Comparison of ENCODE assay signal across 8 mouse cellular contexts in the genomic region with DNA sequence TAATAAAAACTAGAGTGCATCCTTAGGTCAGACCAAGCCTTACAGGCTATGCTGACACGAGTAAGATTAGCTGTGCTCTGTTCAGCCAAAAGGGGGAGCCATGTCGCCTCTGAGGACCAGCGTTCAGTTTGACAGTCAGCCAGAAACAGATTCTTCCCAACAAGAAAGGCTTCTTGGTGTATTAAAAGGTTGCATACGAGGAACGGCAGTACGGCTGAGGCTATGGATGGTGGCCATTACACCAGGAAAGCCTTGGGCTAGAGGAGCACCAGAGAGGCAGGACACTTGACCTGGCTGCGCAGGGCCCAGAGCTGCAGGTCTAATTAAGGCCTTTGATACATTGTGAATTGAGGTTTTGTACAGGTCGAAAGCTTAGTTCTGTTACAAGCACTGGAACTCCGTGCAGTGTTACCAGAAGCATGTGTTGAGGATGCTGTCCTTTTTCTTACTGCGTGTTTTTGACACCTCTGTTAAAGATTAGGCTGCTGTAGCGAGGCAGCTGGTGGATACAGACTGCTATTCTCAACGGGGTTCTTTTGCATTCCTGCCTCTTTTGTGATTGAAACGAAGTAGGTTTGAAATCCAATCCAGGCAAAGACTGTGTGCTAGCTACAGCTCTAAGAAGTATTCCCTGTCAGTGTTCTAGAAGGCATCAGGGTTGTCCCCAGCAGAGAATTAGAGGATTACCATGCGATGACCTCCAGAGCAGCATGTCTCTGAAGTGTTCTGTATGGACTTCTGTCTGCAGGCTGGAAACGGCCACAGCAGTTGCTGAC. TPM values are rescaled to one million over a fixed set of nuclear protein-coding genes. Genes with fewer than 3 reads are reported as not detected.
A peak's percentile ranks its signal among the peaks of the same experiment; 100 is the strongest.
DNase-seq lines count a peak whose midpoint lies in the region; ATAC-seq and TF ChIP-seq lines count a peak whose summit lies in the region.

No protein-coding gene starts in this region.

- TF ChIP-seq POLR2A in MEL (IDR thresholded peaks at IDR 0.05; ENCODE audit: control insufficient read depth in 1 of 2, insufficient read depth in 1 of 2, low read depth in 1 of 2, low read length in 2 of 2, poor library complexity in 1 of 2): no peak
- TF ChIP-seq POLR2A in cerebellum, adult 2 months (IDR thresholded peaks at IDR 0.05; ENCODE audit: borderline replicate concordance, insufficient read depth, low read length): no peak
- TF ChIP-seq POLR2A in lung, adult 2 months (IDR thresholded peaks at IDR 0.05; ENCODE audit: borderline replicate concordance, extremely low read depth, low read depth, low read length): no peak

- peak overlapping the region; percentile 10; the same call in 1 of the 2 replicates for H3K4me2 ChIP-seq in forebrain, embryonic 16.5 days (ENCODE audit: low read length)

- H3K9me3 ChIP-seq in MEL (replicated peaks; ENCODE audit: insufficient read depth, low read length): no peaks in the 10 kb centered on the region
- H3K9me3 ChIP-seq in forebrain, embryonic 16.5 days (ENCODE audit: control insufficient read depth, low read length): no peaks in the 10 kb centered on the region

- intact Hi-C loops in heart, postnatal 36 days (cut with DNase I): loop anchor here (1.0 to 5.0 kb wide), 3 partner anchors 44 to 226 kb away; a partner anchor contains a TSS

- no peak overlapping the region for H3K27ac ChIP-seq in MEL (ENCODE audit: control insufficient read depth, low read depth, low read length)
- no peak overlapping the region for H3K27ac ChIP-seq in cerebellum, adult 2 months (ENCODE audit: insufficient read depth, low read length)
- peak overlapping the region; percentile 16 for H3K27ac ChIP-seq in forebrain, embryonic 16.5 days (ENCODE audit: low read length)

- H3K4me3 ChIP-seq in MEL (ENCODE audit: control insufficient read depth in 1 of 2, insufficient read depth in 1 of 2, low read depth in 2 of 2, low read length in 2 of 2): no peak overlapping the region
- no peak overlapping the region for H3K4me3 ChIP-seq in cerebellum, adult 2 months (replicated peaks; ENCODE audit: insufficient read depth, low read depth, low read length)
- H3K4me3 ChIP-seq in forebrain, embryonic 16.5 days (replicated peaks; ENCODE audit: low read length): no peak overlapping the region
- no peak overlapping the region for H3K4me3 ChIP-seq in lung, adult 2 months (replicated peaks; ENCODE audit: extremely low read depth, low read depth, low read length)

- no peak for TF ChIP-seq EP300 in MEL (IDR thresholded peaks at IDR 0.05; ENCODE audit: low read depth in 1 of 2, low read length in 2 of 2)

- TF ChIP-seq RAD21 in MEL (IDR thresholded peaks at IDR 0.05; ENCODE audit: low read depth, low read length): peak; percentile 85

- 29% methylated on average over 15 of the region's 15 CpGs for WGBS in cerebellum, adult 2 months
- WGBS in forebrain, embryonic 16.5 days: 8% methylated on average over 15 of the region's 15 CpGs
- WGBS in lung, adult 2 months: 31% methylated on average over 15 of the region's 15 CpGs

- peaks cover 13 to 19% of the 10 kb centered on the region in 2 experiments for H3K4me1 ChIP-seq in MEL (ENCODE audit: control insufficient read depth in 1 of 2, insufficient read depth in 2 of 2, low read length in 2 of 2)
- H3K4me1 ChIP-seq in cerebellum, adult 2 months (ENCODE audit: control insufficient read depth, insufficient read depth, low read length): no peaks in the 10 kb centered on the region
- H3K4me1 ChIP-seq in forebrain, embryonic 16.5 days (replicated peaks; ENCODE audit: control insufficient read depth, insufficient read depth, low read length): peaks cover 12% of the 10 kb centered on the region
- H3K4me1 ChIP-seq in lung, adult 2 months (ENCODE audit: control insufficient read depth, insufficient read depth, low read length): no peaks in the 10 kb centered on the region

- H3K36me3 ChIP-seq in MEL (ENCODE audit: control insufficient read depth in 1 of 2, insufficient read depth in 2 of 2, low read length in 2 of 2): peaks cover 0 to 20% of the 10 kb centered on the region in 2 experiments; a peak in 2 of 4 replicates
- no peaks in the 10 kb centered on the region for H3K36me3 ChIP-seq in forebrain, embryonic 16.5 days (ENCODE audit: control insufficient read depth, insufficient read depth)

- DNase-seq in MEL (ENCODE audit: low read depth, low spot score): peak; percentile 83
- peak; percentile 69 to 70 for DNase-seq in cerebellum, adult 2 months
- DNase-seq in heart, postnatal 36 days: peak; percentile 69 to 71
- DNase-seq in layer of hippocampus, adult 18-20 months (ENCODE audit: low spot score in 2 of 2): peak; percentile 20 to 74
- DNase-seq in lung, adult 2 months: peak; percentile 67
- peak; percentile 22 for DNase-seq in testis, postnatal 14 days (ENCODE audit: low spot score)

- no peaks in the 10 kb centered on the region for H3K27me3 ChIP-seq in MEL (ENCODE audit: control insufficient read depth in 1 of 2, insufficient read depth in 2 of 2, low read length in 2 of 2)
- no peaks in the 10 kb centered on the region; the same call in 1 of the 2 replicates for H3K27me3 ChIP-seq in cerebellum, adult 2 months (ENCODE audit: control insufficient read depth, insufficient read depth, low read length)
- H3K27me3 ChIP-seq in forebrain, embryonic 16.5 days (replicated peaks; ENCODE audit: control insufficient read depth, insufficient read depth, low read length): no peaks in the 10 kb centered on the region

- no peak overlapping the region for H3K9ac ChIP-seq in MEL (ENCODE audit: control insufficient read depth, low read depth, low read length, poor library complexity, severe bottlenecking)
- H3K9ac ChIP-seq in forebrain, embryonic 16.5 days (replicated peaks; ENCODE audit: low read depth, low read length): 0 out of 2 replicates have a peak overlapping the region, but pooled peaks have one; percentile 13

- TF ChIP-seq CTCF in MEL (IDR thresholded peaks at IDR 0.05 in 2 of 3, conservative IDR thresholded peaks at IDR 0.05 in 1 of 3; ENCODE audit: control insufficient read depth in 1 of 3, insufficient read depth in 1 of 3, low read depth in 2 of 3, low read length in 3 of 3, poor library complexity in 1 of 3, severe bottlenecking in 1 of 3): peak; percentile 83 to 94 (median 85)
- peak; percentile 72 for TF ChIP-seq CTCF in cerebellum, adult 2 months (IDR thresholded peaks at IDR 0.05; ENCODE audit: borderline replicate concordance, insufficient read depth, low read depth, low read length)
- peak; percentile 95 for TF ChIP-seq CTCF in lung, adult 2 months (IDR thresholded peaks at IDR 0.05; ENCODE audit: insufficient read depth, low read length)

- peak; percentile 77 for ATAC-seq in forebrain, embryonic 16.5 days
- ATAC-seq in neutrophil, adult 5-6 weeks (ENCODE audit: extremely low read depth, insufficient number of reproducible peaks, low FRiP score, poor library complexity, severe bottlenecking): peak; percentile 82; the same call in 1 of the 2 replicates

- H3K79me2 ChIP-seq in MEL (ENCODE audit: control insufficient read depth, insufficient read depth, low read length, poor library complexity): no peaks in the 10 kb centered on the region

TF ChIP-seq in MEL, 35 proteins besides CTCF, POLR2A, EP300 and RAD21:
- TF ChIP-seq E2F4 (IDR thresholded peaks at IDR 0.05; ENCODE audit: borderline replicate concordance, low read depth, low read length) (no peak), SMC3 (IDR thresholded peaks at IDR 0.05; ENCODE audit: low read depth, low read length) (peak; percentile 96), UBTF (IDR thresholded peaks at IDR 0.05; ENCODE audit: borderline replicate concordance, insufficient read depth, low read depth, low read length) (no peak), TBP (IDR thresholded peaks at IDR 0.05; ENCODE audit: low read depth, low read length) (no peak), ZC3H11A (IDR thresholded peaks at IDR 0.05; ENCODE audit: low read depth, low read length) (peak; percentile 94), JUND (IDR thresholded peaks at IDR 0.05; ENCODE audit: low read depth, low read length) (no peak)
TF ChIP-seq in MEL: peak in this region for 2.

RNA-seq across cellular contexts. Expression of a gene that starts 16.3 kb away (rescaled TPM):
- total RNA-seq in MEL (2012; rRNA removed): 52.4 and 65.0 TPM in 2 replicates
- 100 to 1,000 TPM in 1 of 2 experiments, not detected in 1; 107 TPM for polyA plus RNA-seq in MEL (2012; ENCODE audit: insufficient read depth in 1 of 2, insufficient read length in 2 of 2, low read depth in 1 of 2, low replicate concordance in 2 of 2, missing spikeins in 1 of 2)
- polyA plus RNA-seq in cerebellum, adult 2 months (2012; rRNA removed): 49.8 and 52.8 TPM in 2 replicates
- 83.0 and 83.1 TPM in 2 replicates for polyA plus RNA-seq in forebrain, embryonic 16.5 days (2015; fragmentation: Nextera tagmentation; extraction: Ambion mirVana)
- total RNA-seq in heart, postnatal 36 days (2021): 10 to 100 TPM; 14.5 to 19.0 TPM
- 10 to 100 TPM; 81.4 to 83.4 TPM for total RNA-seq in layer of hippocampus, adult 18-20 months (2021)
- polyA plus RNA-seq in lung, adult 2 months (2012; rRNA removed): 19.2 and 20.6 TPM in 2 replicates
- 43.0 and 58.7 TPM in 2 replicates for total RNA-seq in neutrophil, adult 5-6 weeks (2017)

RNA-seq across cellular contexts. Expression of a gene that starts 42.5 kb away (rescaled TPM):
- 22.2 and 30.2 TPM in 2 replicates for total RNA-seq in MEL (2012; rRNA removed)
- 10 to 100 TPM in 1 of 2 experiments, not detected in 1; 32.0 TPM for polyA plus RNA-seq in MEL (2012; ENCODE audit: insufficient read depth in 1 of 2, insufficient read length in 2 of 2, low read depth in 1 of 2, low replicate concordance in 2 of 2, missing spikeins in 1 of 2)
- polyA plus RNA-seq in cerebellum, adult 2 months (2012; rRNA removed): 1.6 and 1.9 TPM in 2 replicates
- 10.2 and 10.5 TPM in 2 replicates for polyA plus RNA-seq in forebrain, embryonic 16.5 days (2015; fragmentation: Nextera tagmentation; extraction: Ambion mirVana)
- 1 to 10 TPM; 3.9 to 4.1 TPM for total RNA-seq in heart, postnatal 36 days (2021)
- total RNA-seq in layer of hippocampus, adult 18-20 months (2021): 1 to 10 TPM; 1.9 to 3.0 TPM
- polyA plus RNA-seq in lung, adult 2 months (2012; rRNA removed): 4.2 and 4.3 TPM in 2 replicates
- total RNA-seq in neutrophil, adult 5-6 weeks (2017): 9.5 and 12.7 TPM in 2 replicates

Comparison
In these comparisons a context has a peak if more than half of its experiments do, and no peak if none do; other contexts are left out.
1. DNase-seq: peak in every context shown above with its lines; median percentile 83 in MEL; 70 in heart, postnatal 36 days; 70 in cerebellum, adult 2 months; 67 in lung, adult 2 months; 47 in layer of hippocampus, adult 18-20 months; 22 in testis, postnatal 14 days.